Mouse (Mus musculus): ENCODE measurements at regions not wholly inside any gene's neighbourhood (a gene's known extent, or its start where the extent isn't known, plus 50 kb on each side); places are given as distances from the start of the nearest gene placed in this dataset.

- DNase-seq (ENCODE audit: low read depth): no peak
These were observed 570.8 kb upstream of the Map3k7 start for GRCm38 (mm10) chr4:31392932-31393632.

- DNase-seq (ENCODE audit: low read depth): no peak
These were observed 568.4 kb upstream of the Map3k7 start for GRCm38 (mm10) chr4:31395538-31395937.

- DNase-seq (ENCODE audit: low read depth): peak; percentile 6
These were observed 559.9 kb upstream of the Map3k7 start for GRCm38 (mm10) chr4:31403976-31404375.

DNA sequence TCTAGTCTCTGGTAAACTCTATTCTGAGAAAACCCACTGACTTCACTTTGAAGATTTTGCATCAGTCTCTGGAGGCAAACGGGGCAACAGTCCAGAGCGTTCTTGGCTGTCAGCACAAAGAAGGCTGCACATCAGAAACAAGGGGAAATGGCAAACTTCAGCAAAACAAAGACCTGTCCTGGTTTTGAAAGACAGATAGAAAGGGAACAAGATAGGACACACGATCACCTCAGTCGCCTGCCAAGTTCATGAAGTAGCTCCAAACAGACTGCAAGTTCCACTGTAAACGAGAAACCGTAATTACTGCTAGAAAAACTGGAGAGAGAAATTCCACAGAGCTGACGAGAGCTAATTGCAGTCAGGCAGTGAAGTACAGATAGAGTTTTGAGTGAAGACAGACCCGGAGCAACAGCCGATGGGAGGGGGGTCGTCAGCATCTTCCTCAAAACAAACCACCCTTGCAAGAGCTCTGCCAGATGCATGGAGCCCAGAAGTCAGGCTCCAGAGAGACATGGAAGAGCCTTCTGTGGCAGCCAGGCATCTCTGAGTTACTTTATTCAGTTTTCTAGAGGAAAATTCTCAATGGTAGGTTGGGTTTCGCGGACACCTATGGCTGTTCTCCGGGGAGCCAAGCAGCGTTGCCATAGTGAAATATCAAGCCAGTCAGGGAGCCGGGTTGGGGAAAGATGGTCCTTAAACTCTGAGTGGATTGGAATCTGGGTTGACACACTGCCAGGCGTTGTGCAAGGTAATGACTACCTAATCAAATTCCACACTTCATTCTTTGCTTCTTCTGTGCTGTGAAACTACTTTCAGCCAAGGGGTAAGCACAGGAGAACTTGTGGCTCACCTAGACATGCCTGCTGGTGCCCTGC is 558.8 kb upstream of the Map3k7 start:
- peak; percentile 61 for DNase-seq (ENCODE audit: low read depth)

GRCm38 (mm10) chr4:31410157-31410556 is 553.7 kb upstream of the Map3k7 start:
- DNase-seq (ENCODE audit: low read depth): no peak

GRCm38 (mm10) chr4:31411770-31412525 is 551.9 kb upstream of the Map3k7 start:
- no peak for DNase-seq (ENCODE audit: low read depth)

DNA sequence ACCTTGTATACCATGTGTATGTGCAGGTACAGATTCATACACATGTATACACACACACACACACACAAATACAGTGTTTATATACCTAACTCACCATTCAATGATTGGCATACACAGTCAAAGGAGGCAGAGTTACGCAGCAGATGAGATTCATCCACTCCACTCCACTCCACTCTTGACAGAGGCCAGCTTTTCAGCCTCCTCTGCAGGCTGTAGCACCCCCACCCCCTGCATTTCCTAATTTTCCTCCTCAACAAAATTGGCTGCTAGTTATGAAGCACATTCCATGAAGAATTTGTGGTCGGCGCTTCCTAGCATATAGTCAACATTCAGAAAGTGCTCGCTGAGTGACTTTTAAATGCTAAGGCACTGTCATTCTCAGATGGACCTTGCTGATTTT is 546.7 kb upstream of the Map3k7 start:
- no peak for DNase-seq (ENCODE audit: low read depth)

- DNase-seq (ENCODE audit: low read depth): peak; percentile 81
These were observed 544.7 kb upstream of the Map3k7 start for GRCm38 (mm10) chr4:31419240-31419639.

DNA sequence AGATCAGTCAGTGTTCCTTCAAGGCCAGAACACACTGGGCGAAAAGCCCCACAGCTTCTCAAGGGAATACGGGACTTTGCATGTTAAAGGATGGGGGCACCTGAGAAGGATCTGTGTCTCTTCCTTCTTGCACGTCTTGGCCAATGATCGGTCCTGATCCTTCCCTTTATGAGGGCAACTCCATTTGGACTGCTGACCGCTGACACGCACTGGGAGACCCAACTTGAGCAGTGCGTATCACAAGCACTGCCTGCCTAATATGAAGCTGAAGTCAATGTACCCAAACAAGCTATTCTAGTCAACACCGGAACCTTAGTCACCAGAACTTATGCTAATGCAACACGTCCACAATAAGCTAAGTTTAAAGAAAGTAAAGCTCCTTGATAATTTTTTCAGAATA is 543.7 kb upstream of the Map3k7 start:
- no peak for DNase-seq (ENCODE audit: low read depth)

DNA sequence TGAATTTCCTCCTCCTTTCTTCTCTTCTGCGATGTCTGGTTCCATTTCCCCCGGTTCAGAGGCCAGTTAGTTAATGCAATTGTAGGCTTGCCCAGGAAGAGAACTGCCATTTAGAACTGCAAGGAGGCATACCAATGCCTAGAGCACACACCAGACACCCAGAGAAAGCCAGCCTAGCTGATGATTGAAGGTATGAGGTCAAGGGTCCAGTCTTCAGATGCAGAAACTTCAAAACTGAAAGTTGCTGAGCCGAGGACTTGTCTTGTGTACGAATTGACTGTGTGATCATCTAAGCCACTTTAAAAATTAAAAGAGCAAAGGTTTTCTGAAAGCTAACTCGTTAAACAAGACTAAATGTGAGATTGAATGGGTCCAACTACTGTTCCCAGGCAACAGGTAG is 542.5 kb upstream of the Map3k7 start:
- no peak for DNase-seq (ENCODE audit: low read depth)

GRCm38 (mm10) chr4:31425135-31425534 is 538.8 kb upstream of the Map3k7 start:
- DNase-seq (ENCODE audit: low read depth): no peak

GRCm38 (mm10) chr4:31425716-31426115 is 538.2 kb upstream of the Map3k7 start:
- DNase-seq (ENCODE audit: low read depth): no peak

- DNase-seq (ENCODE audit: low read depth): no peak
These were observed 537.5 kb upstream of the Map3k7 start for GRCm38 (mm10) chr4:31426169-31427030.

GRCm38 (mm10) chr4:31433943-31434342 is 530.0 kb upstream of the Map3k7 start:
- no peak for DNase-seq (ENCODE audit: low read depth)

DNA sequence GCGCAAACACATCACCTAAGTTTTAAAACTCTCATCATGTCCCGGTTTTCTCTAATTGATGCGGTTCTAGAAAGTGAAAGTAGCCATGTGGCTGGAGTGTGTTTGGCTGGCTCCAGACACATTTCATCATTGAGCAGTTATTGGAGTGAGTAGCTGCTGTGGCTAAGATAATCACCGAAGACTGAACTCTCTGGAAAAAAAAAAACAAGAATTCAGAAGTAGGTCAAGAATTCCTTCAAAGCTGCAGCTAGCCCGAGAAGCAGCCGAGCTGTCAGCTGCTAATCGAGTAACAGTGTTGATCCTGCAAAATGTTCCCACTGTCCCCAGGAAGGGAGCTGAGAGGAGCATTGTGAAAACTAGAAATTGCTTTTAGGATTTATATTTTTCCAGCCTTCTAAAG is 509.0 kb upstream of the Map3k7 start:
- peak; percentile 27 for DNase-seq (ENCODE audit: low read depth)

GRCm38 (mm10) chr4:31455466-31455865 is 508.4 kb upstream of the Map3k7 start:
- peak; percentile 2 for DNase-seq (ENCODE audit: low read depth)

DNA sequence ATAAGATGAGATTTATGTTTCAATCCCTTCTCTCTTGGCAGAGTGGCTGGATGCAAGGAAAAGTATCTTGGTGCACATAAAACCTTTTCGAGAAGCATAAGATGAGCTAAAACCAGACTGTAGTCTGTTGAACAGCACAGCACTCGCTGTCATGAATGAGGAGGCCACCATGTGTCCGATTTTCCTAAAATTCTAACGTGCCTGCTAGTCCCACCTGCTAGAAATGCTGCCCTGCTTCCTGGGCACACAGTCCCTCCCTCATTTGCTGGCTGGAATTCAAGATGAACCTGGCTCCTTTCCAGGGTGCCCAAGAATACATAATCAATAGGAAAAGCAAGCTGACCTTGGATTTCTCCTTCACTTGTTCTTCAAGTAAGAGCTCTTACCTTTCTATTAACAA is 501.4 kb upstream of the Map3k7 start:
- no peak for DNase-seq (ENCODE audit: low read depth)

DNA sequence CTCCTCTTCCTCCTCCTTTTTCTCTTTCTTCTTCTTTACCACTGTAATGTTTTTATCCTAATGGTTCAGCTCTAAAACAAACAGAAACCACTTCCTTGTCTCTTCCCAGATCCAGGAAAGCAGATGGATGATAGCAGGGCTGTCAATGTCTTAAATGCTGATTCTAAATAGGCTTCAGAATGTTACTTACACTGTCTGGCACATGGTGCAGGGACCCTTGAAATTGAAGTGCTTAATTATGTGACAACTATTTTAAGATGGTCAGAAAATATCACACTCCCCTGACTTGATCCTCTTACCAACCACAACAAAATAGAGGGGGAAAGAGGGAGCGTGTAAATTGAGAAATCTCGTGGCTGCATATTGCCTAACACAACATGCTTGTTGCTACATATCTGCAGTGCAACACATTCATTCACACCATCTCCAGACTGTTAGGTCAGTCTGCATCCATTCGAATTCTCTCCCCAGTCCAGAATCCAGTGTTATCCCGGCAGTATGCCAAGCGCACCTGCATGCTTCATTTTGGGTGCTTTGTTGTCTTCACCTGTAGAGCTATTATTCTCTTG is 500.7 kb upstream of the Map3k7 start:
- peak; percentile 6 for DNase-seq (ENCODE audit: low read depth)

- DNase-seq (ENCODE audit: low read depth): no peak
These were observed 495.6 kb upstream of the Map3k7 start for GRCm38 (mm10) chr4:31468306-31468705.

- DNase-seq (ENCODE audit: low read depth): peak; percentile 12
These were observed 494.1 kb upstream of the Map3k7 start for GRCm38 (mm10) chr4:31469803-31470202.

- no peak for DNase-seq (ENCODE audit: low read depth)
These were observed 471.4 kb upstream of the Map3k7 start for GRCm38 (mm10) chr4:31492535-31492934.

All from NIH3T3 (cell line).